Mouse (Mus musculus): ENCODE data around the gene Bsg. TPM values are rescaled to one million over a fixed set of nuclear protein-coding genes. Genes with fewer than 3 reads are reported as not detected.
"Not testable (repeated sequence)": the region's sequence is repeated elsewhere in the genome, so short reads cannot be mapped to it uniquely, and the experiment has no call there.

Gene Bsg
- polyA plus RNA-seq, 1 experiment from 2014 or later = 915 TPM

DNA sequence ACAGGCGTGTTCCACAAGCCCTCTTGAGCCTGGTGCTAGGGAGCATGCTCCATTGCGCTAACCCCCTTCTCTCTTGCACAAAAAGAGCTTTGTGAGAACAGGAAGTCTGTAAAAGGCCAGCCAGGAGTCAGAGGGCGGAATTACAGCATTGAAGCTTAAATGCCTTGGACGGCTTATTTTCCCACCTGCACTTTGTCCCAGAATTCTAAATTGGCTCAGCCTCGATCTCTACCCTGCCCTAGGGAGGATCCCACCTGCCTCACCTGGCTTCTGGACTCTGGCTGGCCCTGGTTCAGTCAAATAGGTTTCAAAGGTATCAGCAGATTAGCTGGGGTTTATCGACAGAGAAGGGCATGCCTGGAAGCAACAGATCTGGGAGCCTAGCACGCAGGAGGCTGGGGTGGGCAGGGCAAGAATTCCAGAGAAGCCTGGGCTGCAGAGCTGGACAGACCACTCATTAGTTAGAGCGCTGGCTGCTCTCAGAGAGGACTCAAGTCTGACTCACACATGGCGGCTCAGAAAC is 8.1 kb upstream of the Bsg start:
- Histone ChIP-seq H3K27ac (ENCODE audit: low read length) (no peak overlapping the region), H3K27me3 (ENCODE audit: control insufficient read depth, insufficient read depth, low read depth, low read length) (no peaks in the 10 kb centered on the region), H3K4me1 (ENCODE audit: control insufficient read depth, insufficient read depth, low read length) (no peaks in the 10 kb centered on the region), H3K9me3 (replicated peaks; ENCODE audit: control insufficient read depth, low read length, poor library complexity, severe bottlenecking) (no peaks in the 10 kb centered on the region), H3K4me3 (ENCODE audit: low read depth, low read length) (no peak overlapping the region), H3K4me2 (ENCODE audit: low read length) (no peak overlapping the region), H3K9ac (ENCODE audit: low read depth, low read length) (no peak overlapping the region), H3K36me3 (ENCODE audit: control insufficient read depth, insufficient read depth, low read length) (no peaks in the 10 kb centered on the region)
- no peak for ATAC-seq
- 67% methylated on average over 9 of the region's 9 CpGs for WGBS

DNA sequence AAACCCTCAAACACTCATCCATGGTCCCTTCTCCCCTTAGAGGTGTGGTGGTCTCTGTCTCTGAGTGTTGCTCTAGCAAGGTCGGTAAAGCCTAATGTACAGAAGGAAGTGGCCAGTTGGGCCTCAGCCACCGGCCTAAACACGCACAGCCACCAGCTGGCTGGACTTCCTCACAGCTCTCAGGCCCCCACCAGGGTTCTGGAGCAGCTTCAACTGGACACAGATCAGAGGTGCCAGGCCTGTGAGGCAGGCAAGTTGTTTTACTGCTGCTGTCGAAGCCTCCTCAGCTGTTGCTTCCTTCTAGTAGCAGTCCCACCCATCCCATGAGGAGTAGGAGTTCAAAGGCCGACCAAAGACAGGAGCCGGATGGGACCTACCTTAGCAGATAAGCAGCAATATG is 6.4 kb upstream of the Bsg start:
- ATAC-seq = no peak
- no peaks in the 10 kb centered on the region for H3K36me3 ChIP-seq (ENCODE audit: control insufficient read depth, insufficient read depth, low read length)
- H3K4me3 ChIP-seq (ENCODE audit: low read depth, low read length) = no peak overlapping the region
- H3K4me1 ChIP-seq (ENCODE audit: control insufficient read depth, insufficient read depth, low read length) = no peaks in the 10 kb centered on the region
- no peaks in the 10 kb centered on the region for H3K27me3 ChIP-seq (ENCODE audit: control insufficient read depth, insufficient read depth, low read depth, low read length)
- H3K9me3 ChIP-seq (replicated peaks; ENCODE audit: control insufficient read depth, low read length, poor library complexity, severe bottlenecking) = no peaks in the 10 kb centered on the region
- no peak overlapping the region for H3K9ac ChIP-seq (ENCODE audit: low read depth, low read length)
- no peak overlapping the region for H3K27ac ChIP-seq (ENCODE audit: low read length)
- H3K4me2 ChIP-seq (ENCODE audit: low read length) = no peak overlapping the region
- 85% methylated on average over 6 of the region's 6 CpGs for WGBS

DNA sequence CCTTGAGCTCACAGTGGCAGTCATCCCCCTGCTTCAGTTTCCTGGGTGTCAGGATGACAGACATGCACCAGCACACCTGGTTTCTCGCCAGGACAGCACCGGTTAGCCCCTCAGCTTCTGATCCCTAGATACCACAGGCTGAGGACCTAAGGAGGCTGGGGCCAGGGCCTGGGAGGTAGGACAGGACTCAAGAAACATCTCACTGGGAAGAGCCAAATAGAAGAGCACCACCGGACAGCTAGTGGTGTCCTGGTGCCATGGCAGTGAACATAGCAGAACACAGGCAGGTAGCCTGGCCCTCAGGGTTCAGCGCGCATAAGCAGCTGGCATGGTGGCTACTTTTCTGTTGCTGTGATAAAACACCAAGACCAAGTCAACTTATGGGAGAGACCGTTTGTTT is 5.8 kb upstream of the Bsg start:
- no peaks in the 10 kb centered on the region for H3K27me3 ChIP-seq (ENCODE audit: control insufficient read depth, insufficient read depth, low read depth, low read length)
- H3K36me3 ChIP-seq (ENCODE audit: control insufficient read depth, insufficient read depth, low read length) = no peaks in the 10 kb centered on the region
- H3K27ac ChIP-seq (ENCODE audit: low read length) = peak overlapping the region; percentile 50
- H3K9ac ChIP-seq (ENCODE audit: low read depth, low read length) = no peak overlapping the region
- ATAC-seq = no peak
- H3K4me3 ChIP-seq (ENCODE audit: low read depth, low read length) = no peak overlapping the region
- 93% methylated on average over 6 of the region's 6 CpGs for WGBS
- no peaks in the 10 kb centered on the region for H3K9me3 ChIP-seq (replicated peaks; ENCODE audit: control insufficient read depth, low read length, poor library complexity, severe bottlenecking)
- H3K4me2 ChIP-seq (ENCODE audit: low read length) = no peak overlapping the region
- H3K4me1 ChIP-seq (ENCODE audit: control insufficient read depth, insufficient read depth, low read length) = no peaks in the 10 kb centered on the region

DNA sequence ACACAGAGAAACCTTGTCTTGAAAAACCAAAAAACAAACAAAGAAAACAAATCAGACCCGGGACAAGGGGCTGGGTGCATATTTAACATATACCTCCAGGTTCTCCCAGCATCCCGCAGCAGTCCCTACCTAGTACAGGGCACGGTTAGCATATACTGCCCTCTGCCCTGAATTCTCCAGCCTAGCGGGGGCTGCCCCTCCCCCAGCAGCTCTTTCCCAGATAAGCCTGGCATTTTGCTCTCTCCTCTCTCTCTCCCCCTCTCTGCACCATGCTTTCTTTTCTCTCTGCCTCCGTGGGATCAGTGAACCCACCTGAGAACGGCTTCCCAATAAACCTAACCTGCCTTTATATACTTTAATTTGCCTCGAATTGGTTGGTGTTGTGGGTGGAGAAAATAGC is 3.6 kb upstream of the Bsg start:
- H3K36me3 ChIP-seq (ENCODE audit: control insufficient read depth, insufficient read depth, low read length) = no peaks in the 10 kb centered on the region
- WGBS = 48% methylated on average over 7 of the region's 7 CpGs
- H3K27me3 ChIP-seq (ENCODE audit: control insufficient read depth, insufficient read depth, low read depth, low read length) = no peaks in the 10 kb centered on the region
- H3K4me1 ChIP-seq (ENCODE audit: control insufficient read depth, insufficient read depth, low read length) = peaks cover 7% of the 10 kb centered on the region
- H3K9me3 ChIP-seq (replicated peaks; ENCODE audit: control insufficient read depth, low read length, poor library complexity, severe bottlenecking) = no peaks in the 10 kb centered on the region
- H3K4me2 ChIP-seq (ENCODE audit: low read length) = no peak overlapping the region
- no peak overlapping the region for H3K4me3 ChIP-seq (ENCODE audit: low read depth, low read length)
- no peak for ATAC-seq
- H3K27ac ChIP-seq (ENCODE audit: low read length) = no peak overlapping the region
- no peak overlapping the region for H3K9ac ChIP-seq (ENCODE audit: low read depth, low read length)

DNA sequence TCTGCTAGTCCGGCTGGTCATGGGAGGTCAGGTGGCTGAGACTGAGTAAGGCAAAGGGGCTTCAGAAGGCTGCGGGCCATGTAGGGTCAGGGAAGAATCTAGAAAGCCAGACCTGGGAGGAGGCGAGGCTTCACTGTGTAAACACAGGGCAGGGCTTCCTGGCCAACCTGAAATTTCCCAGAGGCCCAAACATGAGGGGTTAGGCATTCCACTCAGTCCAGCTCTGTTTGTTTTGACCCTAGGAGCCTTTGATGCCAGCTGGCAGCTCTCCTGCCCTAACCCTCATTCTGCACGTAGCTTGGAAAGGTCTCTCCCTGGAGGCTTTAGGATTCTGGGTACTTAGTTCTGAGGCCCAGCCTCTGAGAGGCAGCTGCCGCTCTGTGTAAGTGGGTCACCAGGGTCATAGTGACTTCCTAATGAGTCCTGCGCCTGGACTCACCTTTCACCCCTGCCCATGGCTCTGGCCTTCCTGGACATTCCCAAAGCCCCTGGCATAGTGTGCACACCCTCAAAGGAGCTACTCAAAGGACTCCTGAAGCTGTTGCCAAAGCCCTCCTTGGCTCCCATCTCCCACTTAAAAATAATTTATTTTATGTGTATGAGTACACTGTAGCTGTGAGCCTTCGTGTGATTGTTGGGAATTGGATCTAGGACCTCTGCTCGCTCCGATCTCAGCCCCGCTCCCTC is 2.7 kb upstream of the Bsg start:
- no peak for ATAC-seq
- Histone ChIP-seq H3K4me3 (ENCODE audit: low read depth, low read length) (no peak overlapping the region), H3K4me2 (ENCODE audit: low read length) (no peak overlapping the region), H3K4me1 (ENCODE audit: control insufficient read depth, insufficient read depth, low read length) (peaks cover 17% of the 10 kb centered on the region), H3K27ac (ENCODE audit: low read length) (no peak overlapping the region), H3K27me3 (ENCODE audit: control insufficient read depth, insufficient read depth, low read depth, low read length) (no peaks in the 10 kb centered on the region), H3K36me3 (ENCODE audit: control insufficient read depth, insufficient read depth, low read length) (no peaks in the 10 kb centered on the region), H3K9me3 (replicated peaks; ENCODE audit: control insufficient read depth, low read length, poor library complexity, severe bottlenecking) (no peaks in the 10 kb centered on the region), H3K9ac (ENCODE audit: low read depth, low read length) (no peak overlapping the region)
- WGBS = 71% methylated on average over 10 of the region's 10 CpGs

DNA sequence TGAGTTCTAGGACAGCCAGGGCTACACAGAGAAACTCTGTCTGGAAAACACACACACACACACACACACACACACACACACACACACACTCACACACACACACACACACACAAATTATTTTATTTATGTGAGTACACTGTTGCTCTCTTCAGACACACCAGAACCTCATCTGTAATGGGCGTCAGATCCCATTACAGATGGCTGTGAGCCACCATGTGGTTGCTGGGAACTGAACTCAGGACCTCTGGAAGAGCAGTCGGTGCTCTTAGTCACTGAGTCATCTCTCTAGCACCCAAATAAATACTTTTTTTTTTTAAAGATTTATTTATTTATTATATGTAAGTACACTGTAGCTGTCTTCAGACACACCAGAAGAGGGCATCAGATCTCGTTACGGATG is 1.3 kb upstream of the Bsg start:
- WGBS = 83% methylated on average over 3 of the region's 4 CpGs
- H3K27me3 ChIP-seq (ENCODE audit: control insufficient read depth, insufficient read depth, low read depth, low read length); ATAC-seq; H3K27ac ChIP-seq (ENCODE audit: low read length); H3K9ac ChIP-seq (ENCODE audit: low read depth, low read length); H3K9me3 ChIP-seq (replicated peaks; ENCODE audit: control insufficient read depth, low read length, poor library complexity, severe bottlenecking); H3K4me2 ChIP-seq (ENCODE audit: low read length); H3K4me3 ChIP-seq (ENCODE audit: low read depth, low read length); H3K36me3 ChIP-seq (ENCODE audit: control insufficient read depth, insufficient read depth, low read length): not testable (repeated sequence)
- H3K4me1 ChIP-seq (ENCODE audit: control insufficient read depth, insufficient read depth, low read length) = peaks cover 30% of the 10 kb centered on the region

DNA sequence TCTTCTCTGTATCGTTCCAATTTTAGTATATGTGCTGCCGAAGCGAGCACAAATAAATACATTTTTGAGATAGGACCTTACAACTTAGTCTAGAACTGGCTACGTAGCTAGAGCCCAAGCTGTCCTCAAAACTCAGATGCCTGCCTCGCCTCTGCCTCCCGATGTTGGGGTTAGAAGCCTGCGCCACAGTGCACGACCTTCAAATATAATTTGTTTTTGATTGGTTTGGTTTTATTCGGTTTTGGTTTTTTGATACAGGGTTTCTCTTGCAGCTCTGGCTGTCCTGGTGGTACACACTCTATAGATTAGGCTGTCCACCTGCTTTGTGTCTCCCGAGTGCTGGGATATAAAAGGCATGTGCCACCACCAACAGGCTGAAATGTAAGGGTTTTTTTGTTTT is 750 bp upstream of the Bsg start:
- peak; percentile 15 for ATAC-seq
- WGBS = 75% methylated on average over 10 of the region's 10 CpGs
- peak overlapping the region; percentile 73 for H3K4me3 ChIP-seq (ENCODE audit: low read depth, low read length)
- peak overlapping the region; percentile 56 for H3K27ac ChIP-seq (ENCODE audit: low read length)
- H3K27me3 ChIP-seq (ENCODE audit: control insufficient read depth, insufficient read depth, low read depth, low read length) = no peaks in the 10 kb centered on the region
- H3K4me2 ChIP-seq (ENCODE audit: low read length) = peak overlapping the region; percentile 56
- no peak overlapping the region for H3K9ac ChIP-seq (ENCODE audit: low read depth, low read length)
- H3K36me3 ChIP-seq (ENCODE audit: control insufficient read depth, insufficient read depth, low read length) = no peaks in the 10 kb centered on the region
- H3K4me1 ChIP-seq (ENCODE audit: control insufficient read depth, insufficient read depth, low read length) = peaks cover 30% of the 10 kb centered on the region
- no peaks in the 10 kb centered on the region for H3K9me3 ChIP-seq (replicated peaks; ENCODE audit: control insufficient read depth, low read length, poor library complexity, severe bottlenecking)

DNA sequence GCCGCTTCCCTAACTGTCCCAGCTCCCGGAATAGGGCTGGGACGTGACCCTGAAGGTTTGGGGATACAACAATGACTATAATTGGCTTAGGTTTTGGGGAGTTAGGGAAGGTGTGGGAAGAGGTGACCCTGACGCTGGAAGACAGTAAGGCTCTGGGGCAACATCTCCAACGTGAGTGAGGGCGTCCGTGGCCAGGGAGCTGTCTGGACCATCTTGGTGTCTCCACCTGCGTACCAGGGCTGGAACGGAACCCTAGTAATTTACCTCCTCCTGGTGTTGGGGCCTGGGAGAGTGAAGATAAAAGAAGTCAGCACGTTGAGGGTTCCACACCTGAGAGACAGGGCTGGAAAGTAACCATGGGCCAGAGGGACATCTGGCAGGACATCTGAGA is 674 bp downstream of the Bsg start:
- peak overlapping the region; percentile 89 for H3K9ac ChIP-seq (ENCODE audit: low read depth, low read length)
- 5% methylated on average over 10 of the region's 10 CpGs for WGBS
- ATAC-seq = peak; percentile 12; the same call in 1 of the 2 replicates
- H3K4me3 ChIP-seq (ENCODE audit: low read depth, low read length) = peak overlapping the region; percentile 73
- H3K27me3 ChIP-seq (ENCODE audit: control insufficient read depth, insufficient read depth, low read depth, low read length) = no peaks in the 10 kb centered on the region
- H3K9me3 ChIP-seq (replicated peaks; ENCODE audit: control insufficient read depth, low read length, poor library complexity, severe bottlenecking) = no peaks in the 10 kb centered on the region
- H3K36me3 ChIP-seq (ENCODE audit: control insufficient read depth, insufficient read depth, low read length) = peaks cover 9% of the 10 kb centered on the region; the same call in 1 of the 2 replicates
- peaks cover 30% of the 10 kb centered on the region for H3K4me1 ChIP-seq (ENCODE audit: control insufficient read depth, insufficient read depth, low read length)
- peak overlapping the region; percentile 85 for H3K27ac ChIP-seq (ENCODE audit: low read length)
- peak overlapping the region; percentile 69 for H3K4me2 ChIP-seq (ENCODE audit: low read length)

DNA sequence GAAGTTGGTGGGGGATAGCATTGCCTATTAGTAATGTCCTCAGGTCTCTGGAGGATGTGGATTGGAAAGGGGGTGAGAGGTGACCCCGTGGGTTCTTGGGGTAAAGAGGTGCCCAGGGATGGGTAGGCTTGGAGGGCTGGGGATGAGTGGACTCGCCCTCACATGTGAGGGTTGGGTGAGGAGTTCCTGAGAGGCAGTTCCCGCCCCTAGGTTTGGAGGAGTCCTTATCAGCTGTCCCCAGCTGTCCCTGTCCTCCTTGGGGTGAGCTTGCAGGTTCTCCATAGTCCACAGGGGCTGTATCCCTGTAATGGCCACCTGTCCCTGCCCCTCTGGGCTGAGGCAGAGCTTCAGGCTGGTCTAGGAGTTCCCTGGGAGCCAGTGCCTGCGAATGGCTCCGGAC is 1.7 kb downstream of the Bsg start:
- Histone ChIP-seq H3K4me2 (ENCODE audit: low read length) (peak overlapping the region; percentile 69), H3K4me1 (ENCODE audit: control insufficient read depth, insufficient read depth, low read length) (peaks cover 30% of the 10 kb centered on the region), H3K36me3 (ENCODE audit: control insufficient read depth, insufficient read depth, low read length) (peaks cover 13% of the 10 kb centered on the region; the same call in 1 of the 2 replicates), H3K9me3 (replicated peaks; ENCODE audit: control insufficient read depth, low read length, poor library complexity, severe bottlenecking) (no peaks in the 10 kb centered on the region), H3K27me3 (ENCODE audit: control insufficient read depth, insufficient read depth, low read depth, low read length) (no peaks in the 10 kb centered on the region), H3K9ac (ENCODE audit: low read depth, low read length) (peak overlapping the region; percentile 89; the same call in 1 of the 2 replicates), H3K27ac (ENCODE audit: low read length) (no peak overlapping the region), H3K4me3 (ENCODE audit: low read depth, low read length) (peak overlapping the region; percentile 11; the same call in 1 of the 2 replicates)
- ATAC-seq = no peak
- 76% methylated on average over 5 of the region's 5 CpGs for WGBS

Measured in midbrain, embryonic 16.5 days (tissue).